Mouse (Mus musculus) bone marrow, adult 2 months (tissue): ENCODE results near the gene Sergef. TPM values are rescaled to one million over a fixed set of nuclear protein-coding genes. Genes with fewer than 3 reads are reported as not detected.

ENCODE experiments used
- H3K27ac ChIP-seq: fragments of 200-500 bp; 2 replicates; pipeline ENCODE4 v1.5.1; 2012; ENCODE audit warnings: low read depth, mild to moderate bottlenecking, control low read depth, inconsistent platforms, low read length; ENCODE audit not compliant: control insufficient read depth, poor library complexity, insufficient read depth
- H3K4me1 ChIP-seq: fragments of 200-500 bp; 2 replicates; pipeline ENCODE4 v1.6.1; 2011; ENCODE audit warnings: low read length; ENCODE audit not compliant: control insufficient read depth, insufficient read depth
- H3K4me3 ChIP-seq: fragments of 200-500 bp; replicated peaks from 2 replicates; pipeline ENCODE3; 2011; ENCODE audit warnings: mild to moderate bottlenecking, low read depth, low read length, control low read depth; ENCODE audit not compliant: control insufficient read depth
- CTCF ChIP-seq: fragments of 200-500 bp; IDR thresholded peaks from 2 replicates; pipeline ENCODE4 v1.5.1; 2011; ENCODE audit warnings: low read length, control low read depth; ENCODE audit not compliant: control insufficient read depth, insufficient read depth
- POLR2A ChIP-seq: fragments of 200-500 bp; IDR thresholded peaks from 2 replicates; pipeline ENCODE4 v1.6.1; 2011; ENCODE audit warnings: low read depth, mild to moderate bottlenecking, control low read depth, low read length, borderline replicate concordance; ENCODE audit not compliant: control insufficient read depth
- WGBS: fragments of 180-500 bp; shearing (Covaris S2); methylation state at CpG from one replicate; pipeline ENCODE4 v1.1.7; 2018; 5-methylcytosine and 5-hydroxymethylcytosine counted together
- polyA plus RNA-seq: library from polyadenylated mRNA; stranded (reverse); fragments of >200 nt; gene quantifications from 2 replicates; pipeline ENCODE4 v1.2.4, GENCODE M21; 2011; ENCODE audit warnings: low replicate concordance; ENCODE audit not compliant: missing spikeins, insufficient read depth, insufficient read length

Sergef gene
- polyA plus RNA-seq, 1 experiment, result 6.5 TPM

DNA sequence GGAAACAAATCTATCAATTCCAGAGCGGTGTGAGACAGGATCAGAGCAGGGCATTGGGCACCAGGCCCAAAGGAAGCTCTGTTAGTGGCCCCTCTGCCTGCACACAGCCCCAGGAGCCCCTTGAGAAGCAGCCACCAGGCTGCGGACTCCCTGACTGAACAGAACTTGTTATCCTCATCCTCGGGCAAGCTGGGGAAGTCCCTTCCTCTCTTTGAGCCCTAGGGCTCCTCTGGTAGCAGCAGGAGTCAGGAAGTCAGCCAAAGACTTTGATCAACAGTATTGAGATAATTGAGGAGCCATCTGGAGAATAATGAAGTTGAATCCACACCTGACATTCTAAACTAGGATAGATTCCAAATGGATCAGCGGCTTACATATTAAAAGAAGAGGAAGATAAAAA, 135.4 kb downstream of the Sergef start:
- H3K27ac ChIP-seq, result no peak overlapping the region
- H3K4me1 ChIP-seq, result no peaks in the 10 kb centered on the region
- TF ChIP-seq CTCF (no peak), POLR2A (no peak)
- 57% methylated on average over 4 of the region's 4 CpGs for WGBS
- H3K4me3 ChIP-seq, result no peak overlapping the region

DNA sequence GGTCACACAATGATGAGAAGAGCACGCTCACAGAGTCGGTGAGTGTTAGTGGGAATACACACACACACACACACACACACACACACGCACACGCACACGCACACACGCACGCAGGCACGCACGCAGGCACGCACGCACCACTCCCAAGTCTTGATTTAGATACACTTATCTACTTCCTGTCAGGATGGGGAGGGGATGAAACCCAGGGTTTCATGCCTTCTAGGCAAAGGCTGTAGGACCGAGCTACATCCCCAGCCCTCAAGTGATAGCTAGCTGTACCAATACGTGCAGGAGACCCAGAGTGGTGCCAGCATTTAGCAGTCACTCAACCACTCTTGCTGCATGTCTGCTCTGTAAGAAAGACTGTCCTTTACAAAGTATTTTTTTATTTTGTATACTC, 137.0 kb downstream of the Sergef start:
- TF ChIP-seq CTCF (no peak), POLR2A (no peak)
- H3K4me1 ChIP-seq, result no peaks in the 10 kb centered on the region
- H3K27ac ChIP-seq, result no peak overlapping the region
- H3K4me3 ChIP-seq, result no peak overlapping the region
- 48% methylated on average over 13 of the region's 13 CpGs for WGBS

DNA sequence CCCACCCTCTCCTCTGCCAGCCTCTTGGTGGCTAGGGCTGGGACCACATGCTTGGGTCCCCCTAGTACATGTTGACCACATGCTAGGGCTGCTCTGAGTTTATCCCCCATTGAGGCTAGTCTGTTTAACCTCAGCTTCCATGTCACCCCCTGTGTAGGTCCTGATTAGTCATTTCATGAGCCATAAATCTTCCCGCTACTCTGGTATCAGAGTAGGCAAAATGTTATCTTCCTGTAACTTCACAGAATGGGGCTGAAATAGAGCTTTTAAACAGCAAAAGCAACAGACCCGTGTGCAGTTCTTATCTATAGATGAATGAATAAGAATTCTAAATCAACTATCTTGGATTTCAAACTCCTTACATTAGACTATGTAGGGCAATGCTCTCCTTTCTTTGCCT, 138.1 kb downstream of the Sergef start:
- 42% methylated on average over 2 of the region's 2 CpGs for WGBS
- H3K27ac ChIP-seq, result no peak overlapping the region
- H3K4me3 ChIP-seq, result no peak overlapping the region

DNA sequence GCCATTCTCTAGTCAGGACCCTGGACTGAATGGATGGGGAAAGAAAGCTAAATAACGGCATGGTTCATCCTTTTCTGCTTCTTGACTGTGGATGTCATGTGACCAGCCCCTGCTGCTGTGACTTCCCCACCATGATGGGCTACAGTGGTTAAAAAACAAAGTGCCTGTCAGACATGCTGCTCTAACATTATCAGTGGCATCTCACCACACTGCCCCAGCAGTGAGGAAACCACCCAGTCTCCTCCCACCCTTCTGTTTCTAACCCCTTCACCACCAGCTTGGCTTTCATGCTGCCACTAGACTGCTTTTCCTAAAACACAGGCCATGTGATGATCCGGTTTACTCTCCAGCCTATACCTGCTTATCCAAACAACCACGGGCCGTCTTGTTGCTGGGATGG, 140.0 kb downstream of the Sergef start:
- WGBS, result 45% methylated on average over 4 of the region's 4 CpGs
- Histone ChIP-seq H3K27ac (no peak overlapping the region), H3K4me3 (no peak overlapping the region), H3K4me1 (no peaks in the 10 kb centered on the region)
- TF ChIP-seq CTCF, result no peak
- TF ChIP-seq POLR2A, result no peak

More for the DNA sequence above, 138.1 kb downstream of the Sergef start:
- H3K4me1 ChIP-seq, result no peaks in the 10 kb centered on the region
- no peak for TF ChIP-seq POLR2A

DNA sequence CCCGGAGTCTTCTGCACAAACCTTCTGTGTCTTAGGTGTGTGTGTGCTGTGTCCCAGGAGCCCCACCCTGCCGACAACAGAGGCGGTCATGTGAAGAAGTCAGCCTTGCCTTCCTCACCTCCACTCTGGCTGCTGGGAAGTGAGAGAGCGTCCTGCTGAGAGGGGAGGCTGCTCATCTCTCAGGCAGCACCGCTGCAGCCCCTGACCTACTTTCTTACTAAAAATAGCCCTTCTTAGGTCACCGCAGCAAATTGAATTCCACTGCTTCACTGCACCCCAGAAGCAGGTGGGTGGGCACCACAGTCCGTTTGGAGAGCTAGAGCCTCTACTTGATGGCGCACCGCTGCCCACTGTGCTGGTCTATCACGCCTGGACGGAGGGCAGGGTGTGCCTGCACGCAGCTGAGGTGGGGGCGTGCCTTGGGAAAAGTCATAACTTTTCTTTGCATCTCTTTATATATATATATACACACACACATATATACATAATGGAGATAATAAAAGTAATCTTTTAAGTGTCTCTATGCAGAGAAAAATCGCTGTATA, 147.4 kb downstream of the Sergef start:
- H3K4me1 ChIP-seq, result no peaks in the 10 kb centered on the region
- no peak for TF ChIP-seq POLR2A
- no peak for TF ChIP-seq CTCF
- no peak overlapping the region for H3K27ac ChIP-seq
- H3K4me3 ChIP-seq, result no peak overlapping the region
- 79% methylated on average over 14 of the region's 14 CpGs for WGBS

DNA sequence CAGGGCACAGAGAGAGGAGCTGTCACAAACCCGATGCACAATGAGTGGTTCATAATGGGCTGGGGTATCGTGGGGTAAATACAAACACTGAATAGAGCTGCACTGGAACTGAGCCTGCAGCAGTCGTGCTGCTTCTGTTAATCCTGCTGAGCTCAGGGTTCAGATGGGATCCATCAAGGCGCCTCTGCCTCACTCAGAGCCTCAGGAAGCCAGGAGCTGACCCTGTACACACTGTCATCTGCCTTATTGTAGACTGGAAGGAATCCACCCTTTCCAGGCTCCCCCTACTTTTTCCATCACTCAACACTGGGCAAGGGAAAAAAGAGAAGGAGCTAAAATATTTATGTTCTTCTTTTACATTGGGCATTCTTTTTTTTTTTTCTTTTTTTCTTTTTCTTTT, 152.3 kb downstream of the Sergef start:
- TF ChIP-seq CTCF (no peak), POLR2A (no peak)
- no peak overlapping the region for H3K27ac ChIP-seq
- H3K4me3 ChIP-seq, result no peak overlapping the region
- no peaks in the 10 kb centered on the region for H3K4me1 ChIP-seq
- 75% methylated on average over 4 of the region's 4 CpGs for WGBS

DNA sequence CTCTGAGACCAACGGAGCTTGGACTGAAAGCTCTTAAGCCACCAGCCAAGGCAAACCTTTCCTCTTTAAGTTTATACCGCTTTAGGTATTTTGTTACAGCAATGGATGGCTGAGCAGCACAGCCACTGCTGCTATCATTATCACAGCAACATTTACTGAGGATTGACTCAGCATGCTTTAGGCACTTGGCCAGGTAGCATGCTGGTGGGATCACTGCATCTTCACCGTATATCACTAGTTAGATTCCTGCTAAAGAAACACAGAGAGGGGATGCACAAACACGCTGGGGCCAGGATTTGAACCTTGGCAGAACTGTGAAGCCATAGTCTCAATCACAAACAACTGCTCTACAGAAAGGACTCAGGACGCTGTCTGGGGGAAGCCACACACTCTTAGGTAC, 152.8 kb downstream of the Sergef start:
- WGBS, result 74% methylated on average over 5 of the region's 5 CpGs
- Histone ChIP-seq H3K4me1 (no peaks in the 10 kb centered on the region), H3K27ac (no peak overlapping the region), H3K4me3 (no peak overlapping the region)
- TF ChIP-seq POLR2A, result no peak
- no peak for TF ChIP-seq CTCF

DNA sequence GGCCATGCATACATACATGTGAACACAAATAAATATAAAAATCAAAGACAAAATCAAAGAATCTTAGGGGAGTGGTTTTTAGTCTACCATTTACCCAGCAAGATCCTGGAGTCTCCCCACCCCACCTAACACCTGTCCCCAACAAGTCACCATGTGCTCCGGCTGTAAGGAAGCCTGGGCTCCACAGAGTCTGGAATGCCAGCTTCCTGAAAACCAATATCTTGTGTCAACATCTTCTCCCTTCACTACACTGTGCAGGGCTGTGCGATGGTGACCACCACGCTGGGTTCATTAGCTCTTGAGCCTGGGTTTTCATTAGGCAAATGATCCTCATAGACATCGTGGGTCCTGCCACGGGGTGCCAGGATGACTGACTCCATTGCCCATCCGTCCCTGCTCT, 155.4 kb downstream of the Sergef start:
- no peak for TF ChIP-seq CTCF
- no peak for TF ChIP-seq POLR2A
- H3K4me3 ChIP-seq, result no peak overlapping the region
- WGBS, result 78% methylated on average over 6 of the region's 6 CpGs

DNA sequence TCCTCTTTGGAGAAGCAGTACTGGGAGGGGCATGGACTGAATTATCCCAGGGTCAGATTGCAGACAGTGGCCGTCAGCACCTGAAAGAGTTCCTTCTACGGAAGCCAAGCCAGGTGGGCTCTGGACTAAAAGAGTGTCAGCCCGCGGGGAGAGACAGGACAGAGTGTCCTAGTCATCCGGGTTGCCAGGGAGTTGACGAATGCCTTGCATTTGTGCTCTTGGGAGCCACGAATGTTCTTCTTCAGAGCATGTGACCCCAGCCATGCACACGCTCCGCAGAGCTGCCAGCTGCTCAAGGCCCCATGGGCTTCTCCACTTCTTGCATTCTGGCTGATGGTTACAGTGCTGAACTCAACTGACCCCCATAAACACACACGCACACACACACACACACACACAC, 156.6 kb downstream of the Sergef start:
- TF ChIP-seq POLR2A (no peak), CTCF (no peak)
- H3K4me3 ChIP-seq, result no peak overlapping the region
- H3K4me1 ChIP-seq, result no peaks in the 10 kb centered on the region
- WGBS, result 87% methylated on average over 10 of the region's 10 CpGs
- no peak overlapping the region for H3K27ac ChIP-seq

More for the DNA sequence above, 155.4 kb downstream of the Sergef start:
- Histone ChIP-seq H3K4me1 (no peaks in the 10 kb centered on the region), H3K27ac (no peak overlapping the region)
